Mouse (Mus musculus): ENCODE results near the gene Fndc3a. TPM values are rescaled to one million over a fixed set of nuclear protein-coding genes. Genes with fewer than 3 reads are reported as not detected.

The Fndc3a gene
- polyA plus RNA-seq, 1 experiment from 2014 or later = 42.9 TPM

DNA sequence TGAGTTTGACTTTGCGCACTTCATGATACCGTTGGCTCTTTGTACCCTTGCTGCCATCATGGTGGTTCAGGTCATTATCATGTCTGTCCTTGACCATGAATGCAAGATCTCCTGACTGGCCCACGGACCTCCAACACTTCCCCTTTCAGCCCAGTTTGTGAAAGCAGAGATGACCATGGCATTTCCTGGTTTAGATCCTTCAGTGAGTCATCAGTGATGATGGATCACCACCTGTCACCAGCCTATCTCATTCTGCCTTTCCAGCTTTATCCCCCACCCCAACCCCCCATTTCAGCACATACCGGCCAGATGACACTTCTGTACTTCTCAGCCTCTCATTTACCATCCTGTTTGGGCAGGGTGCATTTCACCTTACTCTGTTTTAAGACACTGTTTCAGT lies 28.4 kb upstream of the Fndc3a start:
- Histone ChIP-seq H3K27ac (ENCODE audit: low read depth, low read length) (no peak overlapping the region), H3K9me3 (ENCODE audit: control insufficient read depth, low read length) (no peaks in the 10 kb centered on the region), H3K27me3 (ENCODE audit: control insufficient read depth, insufficient read depth, low read length) (no peaks in the 10 kb centered on the region), H3K9ac (ENCODE audit: low read length) (no peak overlapping the region), H3K4me2 (ENCODE audit: low read depth) (no peak overlapping the region), H3K4me1 (ENCODE audit: control insufficient read depth, insufficient read depth, low read length) (no peaks in the 10 kb centered on the region), H3K36me3 (ENCODE audit: control insufficient read depth, insufficient read depth, low read length) (no peaks in the 10 kb centered on the region), H3K4me3 (ENCODE audit: low read depth, low read length) (no peak overlapping the region)
- no peak for DNase-seq (ENCODE audit: low spot score)
- 85% methylated on average over 4 of the region's 4 CpGs for WGBS
- no peak for ATAC-seq (ENCODE audit: insufficient read depth, low FRiP score, low TSS enrichment)

GRCm38 (mm10) chr14:72725865-72726264 lies 16.1 kb upstream of the Fndc3a start:
- Histone ChIP-seq H3K27ac (ENCODE audit: low read depth, low read length) (no peak overlapping the region), H3K4me3 (ENCODE audit: low read depth, low read length) (no peak overlapping the region), H3K9me3 (ENCODE audit: control insufficient read depth, low read length) (no peaks in the 10 kb centered on the region), H3K4me1 (ENCODE audit: control insufficient read depth, insufficient read depth, low read length) (no peaks in the 10 kb centered on the region), H3K4me2 (ENCODE audit: low read depth) (no peak overlapping the region), H3K36me3 (ENCODE audit: control insufficient read depth, insufficient read depth, low read length) (no peaks in the 10 kb centered on the region), H3K9ac (ENCODE audit: low read length) (no peak overlapping the region), H3K27me3 (ENCODE audit: control insufficient read depth, insufficient read depth, low read length) (no peaks in the 10 kb centered on the region)
- ATAC-seq (ENCODE audit: insufficient read depth, low FRiP score, low TSS enrichment) (no peak), DNase-seq (ENCODE audit: low spot score) (no peak)
- 59% methylated on average over 3 of the region's 3 CpGs for WGBS

GRCm38 (mm10) chr14:72722274-72723053 lies 12.7 kb upstream of the Fndc3a start:
- no peak for ATAC-seq (ENCODE audit: insufficient read depth, low FRiP score, low TSS enrichment)
- no peak overlapping the region for H3K4me2 ChIP-seq (ENCODE audit: low read depth)
- WGBS = 79% methylated on average over 3 of the region's 3 CpGs
- H3K4me1 ChIP-seq (ENCODE audit: control insufficient read depth, insufficient read depth, low read length) = no peaks in the 10 kb centered on the region
- no peak for DNase-seq (ENCODE audit: low spot score)
- H3K27me3 ChIP-seq (ENCODE audit: control insufficient read depth, insufficient read depth, low read length) = no peaks in the 10 kb centered on the region
- H3K9me3 ChIP-seq (ENCODE audit: control insufficient read depth, low read length) = no peaks in the 10 kb centered on the region
- H3K27ac ChIP-seq (ENCODE audit: low read depth, low read length) = no peak overlapping the region
- no peak overlapping the region for H3K4me3 ChIP-seq (ENCODE audit: low read depth, low read length)
- no peak overlapping the region for H3K9ac ChIP-seq (ENCODE audit: low read length)
- no peaks in the 10 kb centered on the region for H3K36me3 ChIP-seq (ENCODE audit: control insufficient read depth, insufficient read depth, low read length)

- H3K4me3 ChIP-seq (ENCODE audit: low read depth, low read length) = no peak overlapping the region
- no peaks in the 10 kb centered on the region for H3K4me1 ChIP-seq (ENCODE audit: control insufficient read depth, insufficient read depth, low read length)
- no peak overlapping the region for H3K9ac ChIP-seq (ENCODE audit: low read length)
- ATAC-seq (ENCODE audit: insufficient read depth, low FRiP score, low TSS enrichment) = no peak
- H3K9me3 ChIP-seq (ENCODE audit: control insufficient read depth, low read length) = no peaks in the 10 kb centered on the region
- WGBS = 87% methylated on average over 4 of the region's 4 CpGs
- H3K27me3 ChIP-seq (ENCODE audit: control insufficient read depth, insufficient read depth, low read length) = no peaks in the 10 kb centered on the region
- H3K4me2 ChIP-seq (ENCODE audit: low read depth) = no peak overlapping the region
- DNase-seq (ENCODE audit: low spot score) = no peak
- H3K27ac ChIP-seq (ENCODE audit: low read depth, low read length) = no peak overlapping the region
- H3K36me3 ChIP-seq (ENCODE audit: control insufficient read depth, insufficient read depth, low read length) = no peaks in the 10 kb centered on the region
These were observed 6.4 kb upstream of the Fndc3a start for GRCm38 (mm10) chr14:72716175-72716574.

GRCm38 (mm10) chr14:72711130-72711529 lies 1.3 kb upstream of the Fndc3a start:
- H3K4me2 ChIP-seq (ENCODE audit: low read depth) = peak overlapping the region; percentile 8; the same call in 1 of the 2 replicates
- 49% methylated on average over 4 of the region's 4 CpGs for WGBS
- no peaks in the 10 kb centered on the region for H3K9me3 ChIP-seq (ENCODE audit: control insufficient read depth, low read length)
- DNase-seq (ENCODE audit: low spot score) (no peak), ATAC-seq (ENCODE audit: insufficient read depth, low FRiP score, low TSS enrichment) (no peak)
- H3K9ac ChIP-seq (ENCODE audit: low read length) = no peak overlapping the region
- no peaks in the 10 kb centered on the region for H3K27me3 ChIP-seq (ENCODE audit: control insufficient read depth, insufficient read depth, low read length)
- no peaks in the 10 kb centered on the region for H3K4me1 ChIP-seq (ENCODE audit: control insufficient read depth, insufficient read depth, low read length)
- H3K4me3 ChIP-seq (ENCODE audit: low read depth, low read length) = no peak overlapping the region
- no peak overlapping the region for H3K27ac ChIP-seq (ENCODE audit: low read depth, low read length)
- no peaks in the 10 kb centered on the region for H3K36me3 ChIP-seq (ENCODE audit: control insufficient read depth, insufficient read depth, low read length)

DNA sequence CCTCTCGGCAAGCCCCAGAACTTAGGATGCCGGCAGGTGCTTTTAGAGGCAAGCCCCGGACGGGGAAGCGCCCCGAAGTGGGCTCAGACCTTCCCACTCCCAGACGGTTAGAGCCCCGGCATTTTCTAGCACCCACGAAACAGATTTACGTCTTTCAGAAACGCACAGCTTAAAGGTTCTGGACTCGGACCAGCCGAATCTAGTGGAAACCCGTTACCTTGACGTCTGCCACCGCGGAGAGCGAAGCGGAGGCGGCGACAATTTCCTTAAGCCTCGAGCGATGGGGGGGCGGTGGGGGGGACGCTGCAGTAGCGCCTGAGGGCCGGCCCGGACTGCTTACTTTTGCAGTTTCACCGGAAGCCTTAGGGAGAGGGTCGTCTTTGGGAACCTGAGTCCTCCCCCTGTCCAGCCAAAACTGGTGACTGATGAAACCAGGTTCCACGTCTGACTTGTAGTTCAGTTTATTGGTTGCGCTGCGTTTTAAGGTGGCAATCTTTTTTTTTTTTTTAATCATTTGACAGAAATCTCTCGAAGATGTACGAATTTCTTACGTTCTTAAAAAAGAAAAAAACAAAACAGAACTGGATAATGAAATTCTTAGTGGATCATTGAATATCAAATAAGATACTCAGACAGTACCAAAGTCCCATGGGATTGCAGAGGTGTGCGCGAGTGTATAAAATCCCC lies 681 bp upstream of the Fndc3a start:
- peak overlapping the region; percentile 83 for H3K4me2 ChIP-seq (ENCODE audit: low read depth)
- peak overlapping the region; percentile 83 for H3K9ac ChIP-seq (ENCODE audit: low read length)
- peak; percentile 52 for ATAC-seq (ENCODE audit: insufficient read depth, low FRiP score, low TSS enrichment)
- H3K27me3 ChIP-seq (ENCODE audit: control insufficient read depth, insufficient read depth, low read length) = no peaks in the 10 kb centered on the region
- no peak overlapping the region for H3K27ac ChIP-seq (ENCODE audit: low read depth, low read length)
- no peaks in the 10 kb centered on the region for H3K9me3 ChIP-seq (ENCODE audit: control insufficient read depth, low read length)
- H3K36me3 ChIP-seq (ENCODE audit: control insufficient read depth, insufficient read depth, low read length) = no peaks in the 10 kb centered on the region
- peak; percentile 66 for DNase-seq (ENCODE audit: low spot score)
- WGBS = 2% methylated on average over 38 of the region's 38 CpGs
- no peaks in the 10 kb centered on the region for H3K4me1 ChIP-seq (ENCODE audit: control insufficient read depth, insufficient read depth, low read length)
- peak overlapping the region; percentile 79 for H3K4me3 ChIP-seq (ENCODE audit: low read depth, low read length)

GRCm38 (mm10) chr14:72709091-72709709 lies 603 bp downstream of the Fndc3a start:
- Histone ChIP-seq H3K36me3 (ENCODE audit: control insufficient read depth, insufficient read depth, low read length) (no peaks in the 10 kb centered on the region), H3K4me3 (ENCODE audit: low read depth, low read length) (peak overlapping the region; percentile 79), H3K4me2 (ENCODE audit: low read depth) (peak overlapping the region; percentile 83), H3K4me1 (ENCODE audit: control insufficient read depth, insufficient read depth, low read length) (no peaks in the 10 kb centered on the region), H3K27me3 (ENCODE audit: control insufficient read depth, insufficient read depth, low read length) (no peaks in the 10 kb centered on the region), H3K27ac (ENCODE audit: low read depth, low read length) (peak overlapping the region; percentile 72), H3K9me3 (ENCODE audit: control insufficient read depth, low read length) (no peaks in the 10 kb centered on the region), H3K9ac (ENCODE audit: low read length) (peak overlapping the region; percentile 83)
- 1% methylated on average over 51 of the region's 70 CpGs for WGBS
- no peak; the same call in 1 of the 2 replicates for ATAC-seq (ENCODE audit: insufficient read depth, low FRiP score, low TSS enrichment)
- no peak for DNase-seq (ENCODE audit: low spot score)

- H3K27ac ChIP-seq (ENCODE audit: low read depth, low read length) = no peak overlapping the region
- no peak for ATAC-seq (ENCODE audit: insufficient read depth, low FRiP score, low TSS enrichment)
- no peak overlapping the region for H3K9ac ChIP-seq (ENCODE audit: low read length)
- 48% methylated on average over 11 of the region's 11 CpGs for WGBS
- H3K9me3 ChIP-seq (ENCODE audit: control insufficient read depth, low read length) = no peaks in the 10 kb centered on the region
- no peaks in the 10 kb centered on the region for H3K4me1 ChIP-seq (ENCODE audit: control insufficient read depth, insufficient read depth, low read length)
- H3K4me2 ChIP-seq (ENCODE audit: low read depth) = peak overlapping the region; percentile 83
- no peaks in the 10 kb centered on the region for H3K36me3 ChIP-seq (ENCODE audit: control insufficient read depth, insufficient read depth, low read length)
- no peaks in the 10 kb centered on the region for H3K27me3 ChIP-seq (ENCODE audit: control insufficient read depth, insufficient read depth, low read length)
- DNase-seq (ENCODE audit: low spot score) = no peak
- H3K4me3 ChIP-seq (ENCODE audit: low read depth, low read length) = peak overlapping the region; percentile 79
These were observed 1.2 kb downstream of the Fndc3a start for GRCm38 (mm10) chr14:72708581-72708991.

All from neural tube, embryonic 11.5 days (tissue).